Mouse (Mus musculus) megakaryocyte progenitor cell, adult 5-6 weeks (primary cell): ENCODE data around the gene Tecpr1. TPM values are rescaled to one million over a fixed set of nuclear protein-coding genes. Genes with fewer than 3 reads are reported as not detected.
A peak's percentile ranks its signal among the peaks of the same experiment; 100 is the strongest.

Experiments
- ATAC-seq: replicated peaks from 2 replicates; pipeline ENCODE4 v1.8.0; 2016; ENCODE audit warnings: mild to moderate bottlenecking, moderate TSS enrichment, inconsistent platforms; ENCODE audit not compliant: poor library complexity
- total RNA-seq, 2 experiments: library from RNA; stranded (forward) in 1 of 2; stranded (reverse) in 1 of 2; fragments of 157-497, 149-512 nt in 1 of 2; fragments of 200-1000 nt in 1 of 2; gene quantifications; 2 replicates each; pipeline versions ENCODE4 v1.2.3 to v1.2.4; 2015 to 2017

The Tecpr1 gene
- total RNA-seq, 2 experiments from 2014 or later: 2.0 to 2.1 TPM

DNA sequence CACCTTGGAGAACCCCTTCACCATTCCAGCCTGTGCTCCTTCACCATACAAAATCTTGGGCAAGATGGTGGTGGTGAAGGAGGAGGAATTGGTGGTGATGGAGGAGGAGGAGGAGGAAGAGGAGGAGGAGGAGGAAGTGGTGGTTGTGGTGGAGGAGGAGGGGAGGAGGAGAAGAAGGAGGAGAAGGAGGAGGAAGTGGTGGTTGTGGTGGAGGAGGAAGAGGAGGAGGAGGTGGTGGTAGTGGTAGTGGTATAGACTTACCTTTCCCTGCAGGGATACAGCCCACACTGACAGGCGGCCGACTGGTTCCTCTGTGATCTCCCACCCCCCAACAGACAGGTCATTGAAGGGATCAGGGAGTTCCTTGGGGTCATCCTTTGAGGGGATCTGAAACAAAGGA, 7.4 kb downstream of the Tecpr1 start:
- peak; percentile 35; the same call in 1 of the 2 replicates for ATAC-seq

DNA sequence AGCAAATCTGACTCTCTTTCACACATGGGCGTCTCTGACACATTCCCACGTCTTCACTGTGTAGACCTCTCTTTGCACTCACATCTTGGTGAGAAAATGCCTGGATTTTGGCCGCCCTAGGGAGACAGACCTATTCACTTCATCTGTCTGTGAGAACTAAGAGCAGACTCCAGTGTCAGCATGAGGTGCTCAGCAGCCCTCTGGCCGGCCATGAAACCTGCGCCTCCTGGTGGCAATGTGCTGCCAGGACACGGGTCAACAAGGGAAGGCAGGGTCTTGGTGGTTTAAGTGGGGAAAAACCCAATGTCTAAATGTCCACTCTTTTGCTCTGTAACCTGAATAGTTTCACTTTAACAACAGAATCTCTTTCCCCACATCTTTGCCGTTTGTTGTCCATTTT, 9.0 kb downstream of the Tecpr1 start:
- peak; percentile 88 for ATAC-seq

DNA sequence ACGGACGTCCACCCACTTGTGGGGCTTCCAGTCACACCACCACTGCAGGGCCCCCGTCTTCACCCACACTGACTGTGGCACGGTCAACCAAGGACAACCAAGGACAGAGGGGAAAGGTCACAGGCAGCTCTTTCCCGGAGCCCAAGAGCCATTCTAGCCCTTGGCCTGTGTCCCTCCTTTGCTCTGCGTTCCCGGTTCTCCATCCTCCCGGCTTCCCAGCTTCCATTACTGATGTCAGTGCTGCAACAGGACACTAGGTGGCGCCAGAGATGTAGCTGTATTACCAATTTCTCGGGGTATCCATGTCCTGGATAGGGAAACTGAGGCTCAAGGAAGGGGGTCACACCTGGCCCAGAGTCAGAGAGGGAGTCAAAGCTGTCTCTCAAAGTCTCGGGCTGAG, 15.9 kb downstream of the Tecpr1 start:
- peak; percentile 74 for ATAC-seq

DNA sequence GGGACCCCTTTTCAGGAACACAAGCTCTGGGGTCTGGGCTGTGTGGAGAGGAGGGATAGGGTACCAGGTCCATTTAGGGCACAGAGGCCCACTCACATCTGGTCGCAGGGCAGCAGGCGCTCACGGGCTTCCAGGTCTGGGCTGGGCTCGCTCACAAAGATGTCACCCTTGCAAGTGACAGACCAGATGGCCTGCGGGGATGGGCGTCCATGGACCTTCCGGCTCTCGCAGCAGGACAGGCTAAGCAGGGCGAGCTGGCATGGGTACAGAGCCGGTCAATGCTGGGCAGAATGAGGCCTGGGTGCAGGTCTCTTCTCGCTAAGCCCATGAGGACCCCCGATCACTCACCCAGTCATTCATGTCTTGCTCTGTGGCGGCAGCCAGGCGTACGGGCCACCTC, 17.3 kb downstream of the Tecpr1 start:
- no peak for ATAC-seq

DNA sequence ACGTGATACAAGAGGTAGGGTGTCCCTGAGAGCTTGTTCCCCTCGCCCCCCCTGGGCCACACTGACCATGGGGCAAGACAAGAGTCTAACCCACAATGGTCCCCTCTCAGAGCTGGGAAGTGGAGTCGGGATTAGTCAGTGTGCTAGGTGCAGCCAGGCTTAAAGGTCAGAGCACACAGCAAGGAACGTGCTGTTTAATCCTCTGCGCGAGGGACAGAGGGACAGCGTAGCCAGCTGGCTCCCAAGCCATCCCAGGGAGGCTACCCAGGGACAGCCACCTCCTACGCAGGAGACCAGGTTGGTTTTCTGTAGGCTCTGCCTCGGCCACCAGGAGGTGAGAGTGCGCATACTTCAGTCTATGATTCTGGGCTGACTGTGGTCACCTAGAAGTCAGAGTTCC, 18.5 kb downstream of the Tecpr1 start:
- no peak for ATAC-seq

DNA sequence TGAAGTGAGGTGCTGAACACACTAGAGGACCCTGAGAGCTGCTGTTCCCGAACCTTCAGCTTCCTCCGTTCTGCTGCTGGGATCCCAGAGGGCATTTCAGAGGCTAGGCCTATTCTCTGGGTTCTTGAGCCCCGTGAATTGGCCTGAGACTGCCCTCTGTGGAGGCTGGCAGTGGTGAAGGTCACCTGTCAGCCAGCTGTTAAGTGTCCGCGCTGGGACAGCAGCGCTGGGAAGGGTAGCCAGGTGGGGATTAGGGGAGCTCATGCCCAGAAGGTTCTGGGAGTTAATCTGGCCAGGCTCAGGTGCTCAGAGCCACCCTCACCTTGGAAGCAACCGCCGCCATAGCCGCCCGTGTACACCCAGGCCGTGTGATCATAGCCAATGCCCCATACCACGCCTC, 19.1 kb downstream of the Tecpr1 start:
- ATAC-seq: no peak

DNA sequence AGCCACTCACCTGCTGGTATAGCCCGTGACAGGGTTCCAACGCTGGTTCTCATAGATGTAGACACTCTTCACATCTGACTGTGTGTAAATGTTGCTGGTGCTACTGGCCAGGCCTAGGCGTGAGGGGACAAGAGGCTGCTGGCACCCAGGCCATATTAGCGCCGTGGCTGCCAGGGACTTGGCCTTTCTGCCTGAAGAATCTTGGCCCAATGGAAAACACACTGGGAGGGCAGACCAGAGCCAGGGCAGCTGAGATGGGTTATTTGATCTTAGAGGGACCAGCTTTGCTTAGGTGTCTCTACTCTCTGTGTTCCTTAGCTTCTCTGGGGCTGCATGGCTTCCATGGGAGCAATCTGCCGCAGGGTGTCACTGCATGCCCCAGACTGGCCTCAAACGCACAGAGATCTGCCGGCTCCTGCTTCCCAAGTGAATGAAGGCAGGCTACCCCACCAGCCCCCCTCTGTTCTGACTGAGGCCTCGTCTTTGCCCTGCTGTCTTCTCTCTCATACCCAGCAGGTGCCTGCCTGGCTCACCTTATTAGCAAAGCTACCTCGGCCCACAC, 19.9 kb downstream of the Tecpr1 start:
- no peak for ATAC-seq

DNA sequence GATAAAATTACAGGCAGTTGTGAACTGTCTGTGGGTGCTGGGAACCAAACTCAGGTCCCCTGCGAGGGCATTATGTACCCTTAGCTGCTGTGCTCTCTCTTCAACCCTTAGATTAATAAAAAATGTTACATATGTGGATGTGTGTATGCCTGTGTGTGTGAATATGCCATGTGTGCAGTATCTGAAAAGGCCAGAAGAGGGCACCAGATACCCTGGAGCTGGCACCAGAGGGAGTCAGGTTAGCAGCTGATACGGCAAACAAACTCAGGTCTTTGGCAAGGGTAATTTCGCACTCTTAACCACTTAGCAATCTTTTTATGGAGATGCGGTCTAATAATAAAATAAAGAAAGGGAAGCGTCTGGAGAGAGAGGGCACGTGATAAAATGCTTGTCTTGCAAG, 21.0 kb downstream of the Tecpr1 start:
- ATAC-seq: no peak

DNA sequence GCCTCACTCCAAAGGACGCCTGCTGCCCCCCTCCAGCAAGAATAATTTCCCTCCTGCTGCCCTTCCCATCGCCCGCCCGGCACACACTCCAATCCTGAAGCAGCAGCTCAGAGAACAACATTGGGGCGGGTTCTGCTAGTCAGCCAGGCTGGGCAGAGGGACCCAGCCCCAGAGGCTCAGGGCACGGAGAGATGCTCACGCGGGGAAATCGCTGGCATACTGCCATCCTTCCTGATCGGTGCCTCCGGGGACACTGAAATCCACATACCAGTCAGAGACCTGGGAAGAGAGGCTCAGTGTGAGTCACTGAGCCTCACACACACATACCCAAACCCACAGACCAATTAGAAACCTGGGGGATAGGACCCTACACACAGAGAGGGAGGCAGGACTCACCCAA, 22.8 kb downstream of the Tecpr1 start:
- ATAC-seq: no peak

DNA sequence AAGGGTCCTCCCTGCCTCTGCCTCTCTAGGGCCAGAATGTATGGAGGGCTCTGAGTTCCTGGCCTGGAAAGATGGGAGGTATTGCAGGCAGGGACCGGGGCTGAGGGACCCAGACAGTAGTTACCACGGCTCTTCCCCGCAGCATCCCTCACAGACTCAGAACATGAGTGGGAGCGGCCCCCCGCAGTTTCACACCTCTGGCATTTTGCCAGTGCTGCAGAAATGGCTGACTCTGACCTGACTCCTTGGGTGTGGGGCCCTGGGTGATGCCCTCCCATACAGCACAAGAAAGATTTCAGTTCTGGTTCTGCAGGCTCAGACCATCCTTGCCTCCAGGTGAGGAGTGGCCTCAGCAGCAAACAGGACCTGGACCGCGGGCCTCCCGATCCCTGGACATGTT, 27.8 kb downstream of the Tecpr1 start:
- ATAC-seq: no peak

DNA sequence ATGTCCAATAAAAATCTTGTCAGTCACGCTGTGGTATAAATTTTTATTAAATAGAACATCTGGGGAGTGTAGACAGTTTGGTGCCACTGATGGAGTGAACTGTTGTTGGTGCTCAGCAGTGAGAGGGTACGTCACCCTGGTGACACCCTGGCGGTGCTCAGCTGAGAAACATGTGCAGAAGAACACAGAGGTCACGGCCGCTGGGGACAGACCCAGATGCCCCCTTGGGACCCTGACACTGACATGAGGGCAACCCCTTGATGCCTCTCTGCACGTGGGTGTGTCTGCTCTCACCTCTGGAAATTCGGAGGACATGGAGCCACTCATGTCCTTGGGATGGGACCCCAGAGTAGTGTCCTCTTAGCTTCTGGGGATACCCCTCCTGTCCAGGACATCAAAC, 29.0 kb downstream of the Tecpr1 start:
- ATAC-seq: no peak

DNA sequence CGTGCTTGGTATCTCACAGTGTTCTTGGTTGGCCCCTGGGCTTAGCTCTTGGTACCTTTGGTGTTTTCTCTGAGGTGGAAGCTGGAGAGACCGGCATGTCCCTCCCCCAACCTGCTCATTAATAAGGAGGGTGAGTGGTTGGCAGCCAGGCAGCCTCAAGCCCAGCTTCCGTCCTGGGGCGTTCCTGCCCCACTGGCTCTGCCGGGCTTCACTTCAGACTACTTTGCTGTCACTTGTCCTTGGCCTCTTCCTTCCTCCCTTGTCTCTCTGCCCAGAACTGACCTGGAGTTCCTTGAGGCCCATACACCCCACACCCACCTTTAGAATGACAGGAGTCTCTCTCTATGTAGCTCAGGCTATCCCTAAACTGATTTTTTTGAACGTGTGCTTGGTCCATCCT, 30.7 kb downstream of the Tecpr1 start:
- ATAC-seq: no peak

DNA sequence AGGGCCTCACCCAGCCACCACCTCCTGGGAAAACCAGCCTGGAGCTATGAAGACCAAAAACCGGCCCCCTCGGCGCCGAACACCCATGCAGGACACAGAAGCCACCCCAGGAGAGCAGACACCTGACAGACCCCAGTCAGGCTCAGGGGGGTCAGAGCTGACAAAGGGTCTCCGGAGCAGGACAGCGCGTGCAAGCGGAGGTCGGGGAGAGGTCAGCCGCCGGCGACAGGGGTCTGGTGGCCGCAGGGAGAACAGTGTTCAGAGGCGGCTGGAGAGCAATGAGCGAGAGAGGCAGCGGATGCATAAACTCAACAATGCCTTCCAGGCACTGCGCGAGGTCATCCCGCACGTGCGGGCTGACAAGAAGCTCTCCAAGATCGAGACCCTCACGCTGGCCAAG, 32.4 kb downstream of the Tecpr1 start:
- no peak for ATAC-seq

DNA sequence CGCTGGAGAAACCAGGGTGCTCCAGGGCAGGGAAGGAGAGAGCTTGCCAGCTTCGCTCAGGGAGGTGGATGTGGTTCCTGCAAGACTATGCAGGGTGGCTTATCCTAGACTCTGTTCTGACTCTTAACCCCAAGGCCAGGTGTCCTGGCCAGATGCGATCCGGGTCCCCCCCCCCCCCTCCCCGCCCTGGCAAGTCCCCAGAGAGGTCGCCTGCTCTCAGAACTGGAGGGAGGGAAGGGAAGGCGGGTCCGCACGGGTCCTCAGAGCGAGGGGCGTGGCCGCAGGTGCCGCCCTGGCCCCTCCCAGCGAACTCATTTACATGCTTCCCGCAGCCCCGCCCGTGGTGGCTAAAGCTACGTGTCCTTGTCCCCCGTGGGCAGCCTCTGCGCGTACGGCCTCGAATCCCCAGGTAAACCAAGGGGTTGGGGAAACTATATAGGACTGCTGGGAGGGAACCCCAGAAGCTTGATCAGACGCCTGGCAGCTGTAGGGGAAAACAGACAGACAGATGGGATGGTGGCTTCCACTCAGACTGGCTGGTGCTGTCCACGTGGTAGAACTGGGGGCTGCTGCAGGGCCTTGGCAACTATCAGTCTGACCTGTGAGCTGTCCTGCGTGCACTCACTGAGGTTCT, 33.3 kb downstream of the Tecpr1 start, which contains the start of gene Bhlha15:
Gene Bhlha15 (plus strand): TSS at position 337 of the 634 bp plus-strand sequence.
- peak; percentile 81 for ATAC-seq

DNA sequence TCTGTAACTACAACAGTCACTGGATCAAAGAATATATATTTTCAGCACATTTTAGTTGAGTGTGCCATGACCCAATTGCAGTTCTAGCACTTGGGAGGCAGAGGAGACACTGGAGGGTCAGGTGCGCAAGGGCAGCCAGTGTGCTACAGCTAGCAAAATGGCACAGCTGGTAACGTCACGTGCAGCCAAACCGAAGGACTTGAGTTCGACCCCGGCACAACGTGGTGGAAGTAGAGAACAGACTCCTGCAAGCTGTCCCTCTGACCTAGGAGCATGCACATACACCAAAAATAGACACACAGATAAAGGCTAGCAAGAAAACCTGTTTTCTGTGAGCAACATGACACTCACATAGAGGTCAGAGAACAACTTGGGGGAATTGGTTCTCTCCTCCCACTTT, 34.1 kb downstream of the Tecpr1 start:
- ATAC-seq: no peak

DNA sequence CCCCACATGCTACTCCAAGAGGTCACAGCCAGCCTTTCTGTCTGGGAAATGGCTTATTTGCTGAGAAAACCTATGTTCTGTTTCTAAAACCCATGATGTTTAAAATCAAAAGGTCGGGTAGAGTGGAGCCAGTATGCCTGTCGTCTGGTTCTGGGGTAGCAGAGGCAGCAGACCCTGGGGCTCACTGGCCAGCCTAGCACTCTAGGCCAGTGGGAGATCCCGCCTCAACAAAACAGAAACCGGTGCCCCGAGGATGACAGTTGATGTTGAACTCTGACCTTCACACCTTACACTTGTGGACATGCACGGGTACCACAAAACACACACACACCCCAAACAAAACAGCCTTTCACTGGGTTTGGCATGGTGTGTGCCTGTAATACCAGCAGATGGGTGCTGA, 35.0 kb downstream of the Tecpr1 start:
- ATAC-seq: no peak

DNA sequence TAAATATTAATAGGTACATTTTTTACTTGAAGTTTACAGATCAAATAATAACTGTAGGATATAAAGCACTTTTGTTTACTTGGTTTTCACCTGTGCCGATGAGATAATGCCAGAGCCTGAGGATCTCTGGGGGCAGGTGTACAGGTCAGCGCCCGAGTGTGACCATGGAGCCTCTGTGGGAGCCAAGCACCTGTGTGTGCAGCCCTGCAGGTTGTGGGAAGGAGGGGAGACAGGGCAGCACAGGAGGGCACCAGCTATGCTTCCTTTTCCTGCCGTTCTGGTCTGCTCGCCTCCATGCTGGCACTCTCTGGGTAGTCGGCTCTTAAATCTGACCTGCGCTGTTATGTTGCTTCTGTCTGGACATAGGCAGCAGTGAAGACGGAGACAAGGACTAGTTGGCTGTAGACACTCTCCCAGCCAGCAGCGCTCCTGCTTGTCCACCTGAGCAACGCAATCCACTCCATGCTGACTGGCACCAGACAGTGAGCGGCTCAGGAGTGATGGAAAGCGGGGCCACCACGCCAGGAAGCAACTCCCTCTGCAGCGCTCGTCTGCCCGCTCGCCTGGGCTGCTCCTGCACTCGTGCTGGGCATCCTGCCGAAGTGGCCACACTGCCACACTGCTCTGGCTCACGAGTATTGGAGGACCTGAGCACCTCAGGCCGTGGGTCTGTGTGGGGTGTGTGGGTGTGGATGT, 38.9 kb downstream of the Tecpr1 start:
- ATAC-seq: no peak

DNA sequence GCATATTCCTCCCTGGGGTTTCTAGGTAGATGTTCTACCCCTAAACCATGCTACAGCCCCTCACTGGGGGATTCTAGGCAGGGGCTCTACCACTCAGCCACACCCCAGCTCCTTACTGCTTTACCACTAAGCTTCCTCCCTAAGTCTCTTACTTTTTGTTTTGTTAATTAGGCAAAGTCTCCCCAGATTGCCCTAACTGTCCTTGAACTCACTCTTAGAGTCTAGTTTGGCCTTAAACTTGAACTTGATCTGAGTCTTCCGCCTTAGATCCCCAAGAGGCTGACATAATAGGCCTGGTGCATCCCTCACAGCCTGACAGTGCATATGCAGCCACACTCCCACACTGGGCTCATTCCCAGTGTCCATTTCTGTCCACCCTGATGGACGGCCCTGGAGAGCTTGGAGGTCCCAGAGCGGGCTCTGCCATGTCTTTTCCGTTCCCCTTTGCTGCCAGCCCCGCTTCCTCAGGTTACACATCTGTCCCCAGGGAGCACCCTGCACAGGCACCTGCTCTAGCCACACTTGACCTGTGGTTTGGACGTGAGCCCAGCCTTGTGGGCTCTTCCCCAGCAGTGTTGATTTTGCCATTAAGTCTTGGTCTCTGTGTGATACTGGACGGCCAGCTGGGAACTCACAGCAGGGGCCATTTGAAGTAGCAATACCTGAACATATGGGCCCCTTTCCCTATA, 39.6 kb downstream of the Tecpr1 start:
- ATAC-seq: peak; percentile 63

DNA sequence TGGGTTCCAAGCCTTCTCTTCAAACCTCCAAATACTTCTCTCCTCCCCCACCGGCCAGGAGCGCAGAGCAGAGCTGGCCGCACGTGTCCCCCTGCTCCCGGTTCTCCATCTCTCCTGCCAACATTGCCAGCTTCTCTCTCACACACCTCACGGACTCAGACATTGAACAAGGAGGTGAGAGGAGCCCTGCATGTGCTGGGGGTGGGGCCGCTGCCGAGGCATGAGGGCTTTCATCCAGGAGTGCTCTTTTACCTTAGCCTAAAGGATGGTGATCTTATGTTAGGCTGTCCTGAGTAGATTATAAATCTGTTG, 40.2 kb downstream of the Tecpr1 start:
- ATAC-seq: no peak

DNA sequence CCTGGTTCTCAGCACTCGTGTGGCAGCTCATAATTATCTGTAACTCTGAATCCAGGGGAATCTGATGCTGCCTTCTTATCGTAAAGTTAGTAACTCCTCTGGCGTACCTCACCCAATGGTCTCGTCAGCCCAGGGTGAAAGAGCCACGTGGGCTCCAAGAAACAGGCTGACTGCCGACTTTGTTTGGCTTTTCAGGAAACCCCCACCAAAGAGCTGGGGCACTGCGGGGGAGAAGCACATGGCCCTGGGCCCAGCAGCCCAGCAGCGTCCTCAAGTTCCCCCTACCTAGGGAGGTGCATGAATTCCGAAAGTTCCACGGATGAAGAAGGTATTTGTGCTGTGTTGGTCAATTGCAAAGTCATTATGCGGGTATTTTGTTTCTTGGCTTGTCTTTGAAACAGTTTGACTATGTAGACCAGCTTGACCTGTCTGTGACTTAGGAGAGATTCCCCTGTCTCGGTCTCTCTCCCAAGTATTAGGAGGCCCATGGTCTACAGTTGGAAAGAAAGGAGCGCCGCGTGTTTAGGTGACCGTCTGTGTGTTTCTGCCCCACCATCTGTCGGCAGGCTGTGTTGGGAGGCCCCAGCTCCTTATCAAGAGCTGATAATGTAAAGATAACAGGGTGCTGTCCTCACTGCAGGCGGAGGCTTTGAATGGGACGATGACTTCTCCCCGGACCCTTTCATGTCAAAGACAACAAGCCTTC, 40.7 kb downstream of the Tecpr1 start:
- ATAC-seq: peak; percentile 26; the same call in 1 of the 2 replicates

DNA sequence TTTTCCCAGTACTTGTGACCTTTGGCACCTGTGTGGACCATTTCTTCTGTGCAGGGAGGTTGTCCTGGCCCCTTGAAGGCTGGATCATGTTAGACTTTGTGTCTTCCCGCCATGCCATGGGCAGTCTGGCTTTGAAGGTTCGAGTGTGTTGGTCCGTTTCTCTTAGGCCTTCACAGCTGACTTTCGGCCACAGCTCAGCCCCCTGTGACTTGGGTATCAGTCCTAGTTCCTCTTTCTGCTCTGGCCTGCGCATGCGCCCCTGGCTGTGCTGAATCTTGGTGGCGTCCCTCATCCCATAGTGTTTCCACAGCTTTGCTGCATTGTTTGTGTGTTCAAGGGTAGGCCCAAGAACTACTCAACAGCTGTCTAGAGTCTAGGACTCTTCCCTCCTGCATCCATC, 42.2 kb downstream of the Tecpr1 start:
- ATAC-seq: peak; percentile 70
